Mouse (Mus musculus): ENCODE data around the gene Sbf2.
A peak's percentile ranks its signal among the peaks of the same experiment; 100 is the strongest.

The Sbf2 gene

DNA sequence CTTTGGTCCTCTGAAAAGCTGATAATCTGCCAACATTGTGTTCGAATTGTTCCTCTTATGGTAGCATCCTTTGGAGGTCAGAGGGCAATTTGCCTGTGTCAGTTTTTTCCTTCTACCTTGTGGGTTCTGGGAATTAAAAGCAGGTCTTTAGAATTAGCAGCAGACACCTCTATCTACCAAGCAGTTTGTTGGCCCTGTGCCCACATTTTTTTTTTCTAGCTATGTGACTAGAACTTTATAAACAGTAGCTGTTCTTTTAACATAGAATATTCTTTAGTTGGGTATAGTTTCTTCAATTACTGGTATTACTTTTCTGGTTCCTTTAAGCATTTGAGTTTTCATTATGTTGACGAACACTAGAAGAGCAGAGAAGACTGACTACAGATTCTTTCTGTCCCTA is 223.1 kb downstream of the Sbf2 start:
- no peak for DNase-seq (ENCODE audit: low spot score)

DNA sequence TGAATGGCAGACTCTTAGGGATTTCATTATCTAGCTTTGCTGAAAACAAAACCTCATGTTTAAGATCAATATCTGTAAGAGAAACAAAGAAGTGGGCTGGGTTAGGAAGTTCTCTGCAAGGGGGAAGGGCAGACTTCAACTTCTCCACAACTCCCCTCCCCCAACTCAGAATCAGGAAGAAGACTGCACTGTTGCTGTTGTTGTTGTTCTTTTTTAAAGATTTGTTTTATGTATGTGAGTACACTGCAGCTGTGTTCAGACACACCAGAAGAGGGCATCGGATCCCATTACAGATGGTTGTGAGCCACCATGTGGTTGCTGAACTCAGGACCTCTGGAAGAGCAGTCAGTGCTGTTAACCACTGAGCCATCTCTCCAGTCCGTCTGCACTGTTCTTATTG is 225.8 kb downstream of the Sbf2 start:
- peak; percentile 15 for DNase-seq (ENCODE audit: low spot score)

DNA sequence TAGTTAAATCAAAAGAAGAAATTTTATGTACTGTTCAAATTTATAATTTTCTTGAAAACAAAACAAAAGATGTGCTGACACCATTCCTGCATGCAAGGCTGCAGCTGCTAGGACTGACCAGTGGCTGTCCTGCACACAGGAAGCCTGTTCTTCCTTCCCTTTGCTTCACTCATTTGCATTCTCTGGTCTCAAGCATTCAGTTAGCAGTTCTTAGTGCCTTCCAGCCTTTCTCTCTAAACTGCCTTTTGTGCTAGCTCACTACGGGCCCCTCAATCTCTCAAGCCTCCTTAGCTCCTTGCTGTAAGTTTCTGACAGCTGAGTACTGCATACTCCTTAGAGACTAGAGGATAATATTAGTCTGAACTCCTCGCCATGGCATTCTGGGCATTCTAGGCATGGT is 227.2 kb downstream of the Sbf2 start:
- no peak for DNase-seq (ENCODE audit: low spot score)

DNA sequence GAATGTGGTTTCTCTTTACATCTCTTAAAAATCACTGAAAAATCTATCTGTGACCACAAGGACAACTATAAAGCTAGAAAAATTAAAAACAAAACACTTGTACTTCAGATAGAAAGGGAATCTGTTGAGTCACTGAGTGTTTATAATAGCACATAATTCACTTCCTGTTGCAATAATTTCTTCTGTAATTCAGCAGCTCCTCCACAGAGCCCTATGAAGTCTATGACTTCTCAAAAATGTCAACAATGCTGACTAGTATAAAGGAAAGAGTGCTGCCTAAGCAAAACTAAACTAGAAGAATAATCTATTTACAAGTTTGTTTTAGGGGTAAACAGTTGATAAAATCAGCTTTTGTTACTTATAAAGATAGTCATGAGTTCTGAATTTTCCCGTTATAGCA is 229.2 kb downstream of the Sbf2 start:
- no peak for DNase-seq (ENCODE audit: low spot score)

DNA sequence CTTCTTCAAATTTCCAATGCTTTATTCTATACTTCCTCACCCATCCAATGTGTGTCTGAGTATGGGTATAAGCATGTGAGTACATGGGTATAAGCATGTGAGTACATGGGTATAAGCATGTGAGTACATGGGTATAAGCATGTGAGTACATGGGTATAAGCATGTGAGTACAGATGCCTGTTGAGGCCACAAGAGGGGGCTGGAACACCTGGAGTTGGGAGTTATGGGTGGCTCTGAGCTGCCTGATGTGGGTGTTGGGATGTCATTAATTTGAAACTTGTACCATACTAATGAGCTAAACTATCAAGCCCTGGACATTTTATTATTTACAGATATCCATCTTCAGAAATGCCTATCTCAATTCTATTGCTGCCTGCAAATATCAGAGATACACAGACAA is 230.4 kb downstream of the Sbf2 start:
- no peak for DNase-seq (ENCODE audit: low spot score)

DNA sequence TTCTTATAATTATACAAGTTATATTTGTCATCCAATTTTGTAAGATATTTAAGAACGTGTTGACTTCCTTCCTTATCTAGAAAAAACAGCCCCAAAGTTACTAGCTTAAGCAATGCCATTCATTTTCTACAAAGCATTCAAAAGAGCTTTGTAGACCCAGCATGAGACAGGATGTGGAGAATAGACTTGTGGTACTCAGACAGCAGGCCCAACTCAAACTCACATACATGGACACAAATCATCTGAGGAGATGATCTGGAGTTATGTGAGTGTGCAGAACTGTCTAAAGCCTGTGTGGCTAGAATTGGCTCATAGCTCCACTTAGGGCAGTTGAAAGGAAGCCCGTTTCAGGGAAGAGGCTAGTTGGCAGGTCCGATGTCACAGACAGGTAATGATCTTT is 233.1 kb downstream of the Sbf2 start:
- DNase-seq (ENCODE audit: low spot score): no peak

DNA sequence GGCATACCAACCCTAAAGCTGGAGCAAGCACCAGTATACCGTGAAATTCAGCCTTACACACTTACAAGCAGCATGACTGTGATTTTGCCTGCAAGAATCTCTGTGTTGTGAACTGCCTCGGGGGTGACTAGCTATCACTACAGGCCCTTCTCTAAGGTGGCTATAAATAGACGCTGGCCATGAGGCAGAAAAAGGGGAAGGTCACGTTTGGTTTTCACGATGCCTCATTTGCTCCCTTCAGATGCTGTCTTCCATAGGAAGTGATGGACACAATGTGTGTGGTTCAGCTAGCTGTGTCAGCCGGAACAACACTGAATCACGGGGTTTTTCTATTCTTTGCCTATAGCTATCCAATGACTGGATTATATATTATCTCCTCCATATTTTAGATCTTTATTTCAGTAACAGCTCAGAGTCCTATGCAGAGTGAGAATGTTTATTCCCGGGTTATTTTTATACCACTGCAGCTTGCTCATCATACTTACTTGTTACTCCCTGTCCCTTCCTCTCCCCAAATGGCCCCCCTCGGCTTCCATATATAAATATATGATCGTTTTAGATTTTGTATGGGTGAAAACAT is 235.3 kb downstream of the Sbf2 start:
- no peak for DNase-seq (ENCODE audit: low spot score)

DNA sequence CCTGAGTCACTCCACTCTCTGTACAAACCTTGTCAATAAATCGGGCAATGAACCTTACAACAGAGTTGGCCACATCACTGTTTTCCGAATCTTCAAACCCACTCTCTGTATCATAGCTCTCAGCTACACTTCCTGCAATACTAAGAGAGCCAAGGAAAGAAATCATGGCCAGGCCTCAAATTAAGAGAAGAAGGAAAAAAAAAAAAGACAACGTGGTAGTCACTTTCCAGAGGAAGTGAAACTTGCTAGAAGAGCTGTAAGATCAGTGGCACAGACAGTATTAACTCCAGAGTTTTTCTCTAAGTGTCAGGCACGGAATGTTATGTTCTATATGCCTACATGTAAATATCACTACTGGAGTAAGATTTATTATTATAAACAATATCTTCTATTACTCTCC is 242.2 kb downstream of the Sbf2 start:
- DNase-seq (ENCODE audit: low spot score): no peak

DNA sequence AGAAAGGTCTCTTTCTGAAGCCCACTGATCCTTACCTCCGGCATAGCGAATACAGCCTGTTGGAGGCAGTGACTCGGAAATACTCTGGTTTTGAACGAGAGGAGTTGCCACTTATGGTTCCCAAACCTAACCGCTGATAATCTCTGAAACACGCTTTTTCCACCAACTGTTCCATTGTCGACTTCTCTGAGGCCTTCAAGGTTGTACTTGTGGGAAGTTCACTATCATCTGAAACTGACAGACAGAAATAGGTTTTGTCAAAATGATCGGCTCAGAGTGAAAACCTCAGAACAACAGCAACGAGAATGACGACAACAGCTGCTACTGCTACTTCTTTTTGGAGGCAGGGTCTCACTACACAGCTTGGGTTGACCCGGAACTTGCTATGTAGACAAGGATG is 252.7 kb downstream of the Sbf2 start:
- no peak for DNase-seq (ENCODE audit: low spot score)

DNA sequence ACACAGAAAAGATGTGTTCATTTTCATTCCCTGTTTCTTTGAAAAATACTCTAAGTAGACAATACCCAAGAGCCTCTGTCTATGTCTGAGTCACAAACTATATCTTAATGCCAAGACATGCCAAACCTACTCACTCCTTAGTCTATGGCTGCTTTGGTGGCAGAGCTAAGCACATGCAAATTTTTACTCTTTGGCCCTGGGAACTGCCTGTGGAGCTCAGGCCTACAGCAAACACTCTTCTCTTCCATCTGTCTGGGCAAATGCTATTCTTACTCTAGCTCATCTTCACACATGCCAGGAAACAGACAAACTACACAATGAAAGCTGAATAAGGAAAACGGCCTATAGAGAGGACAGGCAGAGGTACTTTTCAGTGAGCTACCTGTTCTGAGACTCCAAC is 253.2 kb downstream of the Sbf2 start:
- no peak for DNase-seq (ENCODE audit: low spot score)

DNA sequence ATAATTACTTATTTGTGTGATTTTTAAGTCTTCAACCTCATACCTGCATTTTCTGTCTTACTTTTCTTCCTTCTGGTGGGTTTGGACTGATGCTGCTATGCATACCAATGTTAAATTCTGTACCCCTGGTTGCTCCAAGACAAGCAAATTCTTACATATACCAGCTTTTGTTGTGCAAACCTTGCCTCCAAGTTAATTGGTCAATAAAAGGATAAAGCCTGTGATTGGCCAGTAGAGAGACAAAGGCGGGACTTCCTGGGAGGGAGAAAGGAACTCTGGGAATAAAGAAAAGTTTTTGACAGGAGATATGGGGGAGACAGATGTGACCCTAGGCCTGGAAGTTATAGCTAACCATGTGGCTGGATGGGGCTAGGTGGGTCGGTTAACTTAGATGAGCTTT is 255.3 kb downstream of the Sbf2 start:
- no peak for DNase-seq (ENCODE audit: low spot score)

DNA sequence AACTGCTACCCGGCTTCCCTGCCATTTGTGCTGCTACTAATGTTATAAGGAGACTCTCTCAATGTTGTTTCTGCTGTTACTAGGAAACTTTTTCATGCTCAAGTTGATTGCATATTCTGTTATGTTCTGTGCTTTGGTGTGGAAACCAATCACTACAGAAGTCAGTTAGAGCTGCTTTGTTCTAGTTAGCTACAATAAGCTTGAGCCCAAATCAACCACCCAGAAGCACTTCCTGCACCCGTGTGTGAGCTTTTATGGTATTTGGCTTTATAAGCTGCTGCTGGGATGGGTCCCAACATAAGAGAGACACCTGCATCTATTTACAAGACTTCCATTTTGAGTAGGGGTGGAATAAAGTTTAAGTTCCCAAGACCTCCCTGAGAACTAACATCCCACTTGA is 260.8 kb downstream of the Sbf2 start:
- no peak for DNase-seq (ENCODE audit: low spot score)

DNA sequence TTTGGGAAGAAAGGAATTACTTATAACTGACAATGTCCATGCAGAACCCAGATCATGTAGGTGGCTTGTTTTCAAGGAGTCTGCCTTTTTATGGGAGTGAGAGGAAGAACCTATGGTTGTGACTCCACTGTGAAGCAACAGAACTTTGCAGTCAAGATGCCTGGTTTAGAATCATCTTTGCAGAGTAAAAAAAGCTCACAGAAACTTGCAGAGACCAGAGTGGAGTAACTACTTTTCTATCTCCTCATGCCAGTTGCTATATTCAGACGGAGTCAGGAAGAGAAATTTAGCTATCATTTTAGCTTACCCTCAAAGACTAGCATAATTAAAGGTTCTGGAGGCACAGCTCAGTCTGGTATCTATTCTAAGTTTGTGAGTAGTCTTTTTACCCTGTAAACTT is 267.5 kb downstream of the Sbf2 start:
- no peak for DNase-seq (ENCODE audit: low spot score)

DNA sequence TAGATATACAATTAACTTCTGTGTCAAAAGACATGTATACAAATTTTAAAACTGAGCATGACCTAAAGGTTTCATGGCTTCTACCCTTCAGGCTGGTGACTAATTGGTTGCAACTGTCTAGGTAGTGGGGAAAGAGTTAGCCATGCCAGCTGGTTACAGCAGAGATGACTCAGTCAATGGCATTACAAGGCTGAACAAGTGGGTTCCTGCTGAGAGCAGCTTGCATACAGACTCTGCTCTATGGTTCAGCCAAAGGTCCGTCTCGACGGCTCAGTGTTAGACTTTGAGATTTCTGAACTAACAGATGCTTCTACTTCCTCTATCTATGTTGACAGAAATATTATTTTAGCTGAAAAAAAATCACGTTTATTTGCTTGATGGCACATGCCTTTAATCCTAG is 277.1 kb downstream of the Sbf2 start:
- DNase-seq (ENCODE audit: low spot score): no peak

DNA sequence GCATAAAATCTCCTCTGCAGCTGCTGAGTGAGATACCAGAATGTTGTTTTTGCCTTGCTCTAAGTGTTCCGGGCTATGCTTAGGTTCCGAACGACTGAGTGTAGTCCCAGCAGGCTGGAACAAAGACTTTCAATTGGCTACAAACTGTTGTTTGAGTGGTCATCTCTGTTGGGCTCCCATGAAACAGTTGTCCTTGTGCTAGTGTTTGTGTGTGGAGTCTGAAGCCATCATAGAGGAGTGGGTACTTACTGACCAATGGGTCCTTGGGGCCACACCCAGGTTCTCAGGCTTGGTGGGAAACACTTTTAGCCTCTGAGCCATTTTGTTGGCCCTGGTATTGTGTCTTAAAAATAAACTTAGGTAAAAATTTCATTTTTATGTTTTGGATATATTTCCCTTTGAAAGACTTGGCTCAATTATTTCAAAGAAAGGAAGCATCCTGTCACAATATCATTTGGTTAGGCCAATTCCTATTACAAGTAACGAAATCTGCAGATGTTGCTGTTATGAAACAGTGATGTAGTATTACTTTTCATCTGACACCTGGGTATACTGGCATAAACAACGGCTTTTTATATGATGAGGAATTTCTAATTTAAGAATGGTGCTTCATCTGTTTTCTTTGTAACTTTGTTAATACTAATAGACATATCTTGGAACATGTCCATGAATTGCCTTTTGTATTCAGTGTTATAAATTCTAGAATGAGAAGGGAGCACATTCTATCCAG is 289.2 kb downstream of the Sbf2 start:
- no peak for DNase-seq (ENCODE audit: low spot score)

DNA sequence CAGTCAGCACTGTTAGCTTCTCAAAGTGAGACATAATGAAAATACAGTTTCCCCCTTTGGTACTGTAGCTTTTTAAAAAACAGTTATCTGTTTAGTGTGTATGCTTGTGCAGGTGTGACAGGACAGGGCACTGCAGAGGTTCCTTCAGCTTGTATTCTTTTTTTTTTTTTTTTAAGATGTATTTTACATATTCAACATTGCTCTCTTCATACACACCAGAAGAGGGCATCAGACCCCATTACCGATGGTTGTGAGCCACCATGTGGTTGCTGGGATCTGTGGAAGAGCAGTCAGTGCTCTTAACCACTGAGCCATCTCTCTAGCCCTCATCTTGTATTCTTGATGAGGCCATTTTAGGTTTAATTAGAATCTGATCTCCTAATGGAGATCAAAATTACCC is 289.9 kb downstream of the Sbf2 start:
- no peak for DNase-seq (ENCODE audit: low spot score)

DNA sequence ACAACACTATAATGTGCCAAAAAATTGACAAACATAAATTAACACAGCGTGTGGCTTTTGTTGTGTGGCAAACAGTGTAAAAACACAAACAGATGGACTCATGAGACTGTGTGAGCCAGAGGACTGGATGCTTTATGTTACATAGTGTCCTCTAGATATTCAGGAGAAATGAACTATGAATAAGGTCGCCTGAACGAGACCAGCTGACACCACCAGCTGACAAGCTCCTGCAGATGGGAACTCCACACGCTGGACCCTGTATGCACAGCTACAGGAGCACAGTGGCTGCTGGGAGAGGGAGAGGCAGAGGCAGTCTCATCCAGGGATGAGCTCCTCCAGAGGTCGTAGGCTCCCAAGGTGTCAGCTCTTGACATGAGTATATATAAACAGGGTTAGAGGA is 293.6 kb downstream of the Sbf2 start:
- DNase-seq (ENCODE audit: low spot score): no peak

DNA sequence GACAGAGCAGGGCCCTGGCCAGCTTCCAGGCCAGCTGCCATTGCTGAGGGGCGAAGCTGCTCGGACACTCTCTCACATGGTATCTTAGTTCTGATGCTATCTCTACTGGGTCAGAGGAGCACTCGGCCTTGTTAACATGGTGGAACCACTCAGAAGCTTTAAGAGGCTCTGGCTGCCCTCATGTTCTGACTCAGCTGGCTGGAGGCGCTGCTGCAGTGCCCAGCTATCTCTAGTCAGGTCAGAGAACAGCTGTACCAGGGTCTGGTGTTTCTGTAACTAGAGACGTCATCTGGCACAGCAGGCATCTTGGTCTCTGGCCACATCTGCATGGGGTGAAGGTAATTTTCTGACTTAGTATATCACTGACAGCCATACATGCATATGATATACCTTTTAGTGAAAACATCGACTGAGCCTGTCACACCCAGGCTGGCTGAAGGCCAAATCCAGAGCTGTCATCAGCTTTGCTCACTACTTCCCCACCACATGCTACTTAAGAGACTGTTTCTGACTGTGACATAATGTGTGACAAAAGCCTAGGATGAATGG is 295.7 kb downstream of the Sbf2 start:
- no peak for DNase-seq (ENCODE audit: low spot score)

DNA sequence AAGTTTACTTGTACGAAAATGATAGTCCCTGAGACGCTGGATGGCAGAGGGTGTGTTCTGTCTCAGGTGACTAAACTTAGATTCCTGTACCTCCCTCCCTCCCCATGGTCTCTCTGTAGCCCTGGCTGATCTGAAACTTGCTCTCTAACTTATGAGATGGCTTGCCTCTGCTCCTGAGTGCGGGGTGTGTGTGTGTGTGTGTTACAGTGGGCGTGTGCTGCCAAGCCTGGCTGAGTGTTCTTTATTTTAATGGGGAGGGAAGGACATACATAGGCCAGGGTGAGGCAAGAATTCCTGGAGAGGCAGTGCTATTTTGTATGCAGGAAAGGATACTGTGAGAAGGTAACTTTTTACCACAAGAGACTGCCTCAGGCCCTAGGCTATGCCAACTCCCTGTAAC is 297.3 kb downstream of the Sbf2 start:
- DNase-seq (ENCODE audit: low spot score): no peak

DNA sequence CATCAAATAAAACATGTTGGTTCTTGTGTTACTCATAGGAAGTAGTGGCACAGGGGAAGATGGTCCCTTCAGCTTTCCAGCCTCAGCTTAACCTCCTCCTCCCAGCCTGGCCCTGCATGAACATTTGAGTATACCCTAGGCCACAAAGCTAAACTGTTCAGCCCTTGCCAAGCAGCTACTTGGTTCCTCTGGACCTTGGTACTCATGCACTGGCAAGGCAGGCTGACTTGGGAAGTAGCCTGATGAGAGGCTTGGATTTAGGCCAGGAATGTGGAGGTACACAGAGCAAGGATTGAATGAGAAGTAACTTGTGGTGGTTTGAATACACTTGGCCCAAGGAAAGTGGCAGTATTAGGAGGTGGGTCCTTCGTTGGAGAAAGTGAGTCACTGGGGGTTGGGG is 299.4 kb downstream of the Sbf2 start:
- no peak for DNase-seq (ENCODE audit: low spot score)

DNA sequence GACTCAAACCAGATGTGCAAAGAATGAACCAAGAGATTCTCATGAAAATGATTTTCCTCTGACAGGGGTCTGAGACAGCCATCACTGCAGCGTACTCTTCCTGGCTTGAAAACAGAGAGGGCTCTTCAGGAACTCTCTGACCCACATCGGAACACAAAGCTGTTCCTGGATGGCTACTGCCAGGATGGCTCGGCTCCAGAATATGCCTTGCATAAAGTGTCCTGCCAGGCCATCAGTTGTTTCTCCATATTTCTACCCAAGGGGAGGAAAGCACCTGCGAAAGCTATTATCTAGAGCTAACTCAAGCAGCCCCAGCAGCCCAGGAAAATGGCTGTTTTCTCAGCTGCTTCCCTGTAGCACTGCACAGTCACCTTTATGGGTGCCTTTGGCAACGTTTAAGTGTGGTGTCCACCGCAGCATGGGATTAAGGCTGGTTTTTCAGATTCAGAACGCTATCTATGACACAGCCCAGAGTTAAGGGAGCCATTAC is 300.3 kb downstream of the Sbf2 start:
- DNase-seq (ENCODE audit: low spot score): no peak

DNA sequence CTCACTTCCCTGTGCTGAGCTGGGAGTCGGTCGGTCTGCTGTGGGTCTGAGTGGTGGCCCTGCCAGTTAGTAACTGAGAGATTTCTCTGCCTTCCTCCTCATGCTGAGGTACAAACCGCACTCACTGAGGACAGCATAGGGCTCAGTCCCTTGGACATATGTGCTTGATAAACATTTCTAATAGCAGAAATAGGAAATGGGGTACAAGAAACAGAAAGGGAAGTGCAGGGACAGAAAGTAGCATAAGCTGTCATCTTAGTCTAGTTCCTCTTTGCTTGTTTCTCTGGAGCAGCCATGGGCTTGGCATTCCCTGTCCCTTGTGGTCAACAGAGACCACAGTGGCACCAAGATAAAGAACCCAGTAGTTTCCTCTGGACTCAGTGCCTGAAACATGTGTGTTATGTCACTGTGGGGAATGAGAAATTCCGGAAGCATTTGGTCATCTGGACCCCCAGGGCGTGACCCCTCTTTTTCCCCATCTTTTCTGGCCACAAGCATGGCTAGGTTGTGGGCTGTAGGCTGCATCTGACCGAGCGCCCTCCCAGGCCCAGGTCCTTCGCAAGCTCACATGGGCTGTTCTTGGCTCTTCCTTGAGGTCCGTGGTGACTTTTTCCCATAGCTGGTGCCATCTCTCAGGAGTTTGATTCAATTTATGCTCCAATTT is 301.2 kb downstream of the Sbf2 start:
- DNase-seq (ENCODE audit: low spot score): no peak

DNA sequence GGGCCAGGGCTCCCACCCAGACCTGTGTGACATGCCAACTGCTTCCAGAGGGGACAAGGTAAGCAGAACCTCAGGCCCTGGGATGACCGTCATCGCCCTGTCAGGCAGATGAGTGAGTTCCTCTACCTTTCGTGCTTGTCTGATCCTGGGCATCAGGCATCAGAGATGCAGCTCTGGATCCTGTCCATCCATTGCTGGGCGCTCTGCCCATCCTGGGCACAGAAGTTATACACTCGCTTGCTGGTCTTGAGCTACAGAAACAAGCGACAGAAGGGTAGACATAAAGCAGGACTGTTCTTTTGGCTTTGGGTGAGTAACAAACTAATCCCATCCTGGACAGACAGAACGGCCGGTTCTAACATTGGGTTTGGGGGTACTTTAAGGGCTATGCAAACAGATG is 305.5 kb downstream of the Sbf2 start:
- DNase-seq (ENCODE audit: low spot score): no peak

Measured in layer of hippocampus, adult 11-12 months (tissue).